In genomic region chr15:26308629-26309230, GRCm38 (mm10) we compare ENCODE assay signal across 7 mouse cellular contexts. TPM values are rescaled to one million over a fixed set of nuclear protein-coding genes. Genes with fewer than 3 reads are reported as not detected.
A peak's percentile ranks its signal among the peaks of the same experiment; 100 is the strongest.
DNase-seq lines count a peak whose midpoint lies in the region; ATAC-seq and TF ChIP-seq lines count a peak whose summit lies in the region.

TSS of gene March11 (plus strand) at chr15:26309048.

- peak; percentile 69 for DNase-seq in ES-E14 (ENCODE audit: low read depth, low spot score)
- peak; percentile 28 to 30 for DNase-seq in adrenal gland, adult 18-20 months (ENCODE audit: low spot score in 2 of 2)
- peak; percentile 31 for DNase-seq in embryo, embryonic 11.5 days (ENCODE audit: low read depth, low spot score)
- DNase-seq in heart, postnatal 0 days (ENCODE audit: low spot score) = no peak
- peak; percentile 68 for DNase-seq in left cerebral cortex, adult 11 months (ENCODE audit: low spot score)
- peak; percentile 92 for DNase-seq in midbrain, embryonic 14.5 days

- peak within 1 kb of the TSS; percentile 64 for H3K9ac ChIP-seq in ES-E14 (ENCODE audit: insufficient read depth, low read depth, low read length, poor library complexity, severe bottlenecking)
- H3K9ac ChIP-seq in heart, postnatal 0 days (replicated peaks; ENCODE audit: low read depth, low read length) = no peak within 1 kb of the TSS
- H3K9ac ChIP-seq in midbrain, embryonic 14.5 days (replicated peaks; ENCODE audit: low read length) = peak within 1 kb of the TSS; percentile 84

- peak; percentile 45 for TF ChIP-seq POLR2A in testis, adult 2 months (IDR thresholded peaks at IDR 0.05; ENCODE audit: control insufficient read depth, low read depth, low read length)

- WGBS in heart, postnatal 0 days = under 1% methylated on average over 52 of the region's 56 CpGs
- under 1% methylated on average over 56 of the region's 56 CpGs for WGBS in midbrain, embryonic 14.5 days

- H3K4me1 ChIP-seq in ES-E14 (ENCODE audit: control insufficient read depth in 2 of 2, insufficient read depth in 2 of 2, low read length in 2 of 2, poor library complexity in 1 of 2) = peaks cover 0 to 4% of the 10 kb centered on the region in 2 experiments; a peak in 2 of 4 replicates
- H3K4me1 ChIP-seq in heart, postnatal 0 days (ENCODE audit: control insufficient read depth, insufficient read depth) = peaks cover 5% of the 10 kb centered on the region; the same call in 1 of the 2 replicates
- peaks cover 5% of the 10 kb centered on the region; the same call in 1 of the 2 replicates for H3K4me1 ChIP-seq in midbrain, embryonic 14.5 days (ENCODE audit: control insufficient read depth, insufficient read depth, low read length)
- peaks cover 15% of the 10 kb centered on the region for H3K4me1 ChIP-seq in testis, adult 2 months (ENCODE audit: control insufficient read depth, insufficient read depth, low read length)

- peak within 1 kb of the TSS; percentile 85 for H3K4me2 ChIP-seq in heart, postnatal 0 days (ENCODE audit: low read depth, low read length)
- peak within 1 kb of the TSS; percentile 79 for H3K4me2 ChIP-seq in midbrain, embryonic 14.5 days (ENCODE audit: low read length)

- peak within 1 kb of the TSS; percentile 76 to 85 for H3K4me3 ChIP-seq in ES-E14 (ENCODE audit: insufficient read depth in 1 of 2, low read depth in 1 of 2, low read length in 2 of 2, poor library complexity in 1 of 2, severe bottlenecking in 1 of 2)
- peak within 1 kb of the TSS; percentile 53 for H3K4me3 ChIP-seq in heart, postnatal 0 days (ENCODE audit: low read depth, low read length)
- peak within 1 kb of the TSS; percentile 58 for H3K4me3 ChIP-seq in midbrain, embryonic 14.5 days (replicated peaks; ENCODE audit: low read depth, low read length)
- H3K4me3 ChIP-seq in testis, adult 2 months (ENCODE audit: control insufficient read depth, low read depth, low read length) = peak within 1 kb of the TSS; percentile 87

- peaks cover 29% of the 10 kb centered on the region for H3K27me3 ChIP-seq in heart, postnatal 0 days (ENCODE audit: control insufficient read depth, insufficient read depth, low read length)
- H3K27me3 ChIP-seq in midbrain, embryonic 14.5 days (ENCODE audit: control insufficient read depth, insufficient read depth, low read length) = no peaks in the 10 kb centered on the region
- no peaks in the 10 kb centered on the region for H3K27me3 ChIP-seq in testis, adult 2 months (ENCODE audit: control insufficient read depth, insufficient read depth, low read length)

- ATAC-seq in heart, postnatal 0 days (ENCODE audit: insufficient read depth, low read depth) = peak; percentile 33; the same call in 1 of the 2 replicates
- ATAC-seq in midbrain, embryonic 14.5 days (ENCODE audit: low FRiP score, low TSS enrichment) = peak; percentile 94

- no peak for TF ChIP-seq CTCF in heart, postnatal 0 days (IDR thresholded peaks at IDR 0.05; ENCODE audit: low read depth)
- no peak for TF ChIP-seq CTCF in testis, adult 2 months (IDR thresholded peaks at IDR 0.05; ENCODE audit: control insufficient read depth, insufficient read depth, insufficient replicate concordance, low read depth, low read length)

- H3K27ac ChIP-seq in ES-E14 (ENCODE audit: insufficient read depth, low read depth, low read length, poor library complexity, severe bottlenecking) = no peak within 1 kb of the TSS
- H3K27ac ChIP-seq in heart, postnatal 0 days (ENCODE audit: low read depth) = no peak within 1 kb of the TSS
- H3K27ac ChIP-seq in midbrain, embryonic 14.5 days (replicated peaks; ENCODE audit: low read depth, low read length) = peak within 1 kb of the TSS; percentile 91
- peak within 1 kb of the TSS; percentile 84 for H3K27ac ChIP-seq in testis, adult 2 months (ENCODE audit: control insufficient read depth, insufficient read depth, low read depth, low read length)

- no peaks in the 10 kb centered on the region for H3K36me3 ChIP-seq in ES-E14 (ENCODE audit: control insufficient read depth, insufficient read depth, low read length, poor library complexity, severe bottlenecking)
- no peaks in the 10 kb centered on the region for H3K36me3 ChIP-seq in heart, postnatal 0 days (replicated peaks; ENCODE audit: control insufficient read depth, insufficient read depth, low read length)
- H3K36me3 ChIP-seq in midbrain, embryonic 14.5 days (ENCODE audit: control insufficient read depth, insufficient read depth, low read length) = no peaks in the 10 kb centered on the region
- H3K36me3 ChIP-seq in testis, adult 2 months (ENCODE audit: control insufficient read depth, insufficient read depth, low read length) = 0 out of 2 replicates have a peak, but pooled peaks cover 1% of the 10 kb centered on the region

- in situ Hi-C loops in ES-E14 (cut with MboI; ENCODE audit: low sequenced_read_pairs in 2 of 2, unreplicated experiment in 2 of 2) = no loop called here

- no peak for TF ChIP-seq EP300 in heart, postnatal 0 days (IDR thresholded peaks at IDR 0.05; ENCODE audit: low read depth)

- H3K9me3 ChIP-seq in ES-E14 (ENCODE audit: control insufficient read depth, insufficient read depth, low read depth, low read length) = no peaks in the 10 kb centered on the region
- H3K9me3 ChIP-seq in heart, postnatal 0 days (replicated peaks; ENCODE audit: control insufficient read depth, low read length) = no peaks in the 10 kb centered on the region
- no peaks in the 10 kb centered on the region for H3K9me3 ChIP-seq in midbrain, embryonic 14.5 days (ENCODE audit: control insufficient read depth, low read length)

TF ChIP-seq in ES-E14, 5 proteins besides CTCF, POLR2A, EP300 and RAD21:
- no peak for TF ChIP-seq ZC3H11A (IDR thresholded peaks at IDR 0.05; ENCODE audit: borderline replicate concordance, low read depth, low read length)
- TF ChIP-seq ZNF384 (IDR thresholded peaks at IDR 0.05; ENCODE audit: low read depth, low read length) = no peak
- TF ChIP-seq CHD2 (IDR thresholded peaks at IDR 0.05; ENCODE audit: low read depth, low read length) = no peak
- TF ChIP-seq HCFC1 (IDR thresholded peaks at IDR 0.05; ENCODE audit: borderline replicate concordance, insufficient read depth, low read length) = no peak
- no peak for TF ChIP-seq MAFK (IDR thresholded peaks at IDR 0.05; ENCODE audit: insufficient read depth, low read depth, low read length)

RNA-seq across cellular contexts. Expression of gene March11, which starts in this region (rescaled TPM):
- 0.98 and 1.2 TPM in 2 replicates for total RNA-seq in ES-E14 (2012; rRNA removed)
- total RNA-seq in adrenal gland, adult 18-20 months (2021) = 1 to 10 TPM; 1.2 to 1.6 TPM
- total RNA-seq in heart, postnatal 0 days (2014; rRNA removed; ENCODE audit: low replicate concordance) = not detected in 2 replicates
- 0.12 and 0.16 TPM in 2 replicates for polyA plus RNA-seq in heart, postnatal 0 days (2015; fragmentation: Nextera tagmentation; extraction: Ambion mirVana)
- 6.1 and 8.1 TPM in 2 replicates for polyA plus RNA-seq in midbrain, embryonic 14.5 days (2014; fragmentation: Nextera tagmentation; extraction: Ambion mirVana)
- polyA plus RNA-seq in testis, adult 2 months (2012; rRNA removed) = 389 and 534 TPM in 2 replicates

Comparison
In these comparisons a context has a peak if more than half of its experiments do, and no peak if none do; other contexts are left out.
1. RNA of gene March11 (polyA plus RNA-seq): 389 to 534 TPM in testis, adult 2 months; 6.1 to 8.1 TPM in midbrain, embryonic 14.5 days and 0.12 to 0.16 TPM in heart, postnatal 0 days; every median in the first group is over 10 times any median in the second.
2. Peak in ATAC-seq, H3K4me3 ChIP-seq and H3K4me2 ChIP-seq in heart, postnatal 0 days; RNA of the gene not detected or under 1 TPM.
3. H3K27ac ChIP-seq: peak in midbrain, embryonic 14.5 days (single experiment) and testis, adult 2 months (single experiment); none in ES-E14 (single experiment) and heart, postnatal 0 days (single experiment).
4. Peak in every context shown above with its lines, with median percentiles within 50 percentile points of each other: H3K4me3 ChIP-seq.